Mouse (Mus musculus): ENCODE results near the gene Slc38a7. TPM values are rescaled to one million over a fixed set of nuclear protein-coding genes. Genes with fewer than 3 reads are reported as not detected.
A peak's percentile ranks its signal among the peaks of the same experiment; 100 is the strongest.
"Not testable (repeated sequence)": the region's sequence is repeated elsewhere in the genome, so short reads cannot be mapped to it uniquely, and the experiment has no call there.

Gene Slc38a7
- polyA plus RNA-seq, 1 experiment from 2014 or later: 20.8 TPM

DNA sequence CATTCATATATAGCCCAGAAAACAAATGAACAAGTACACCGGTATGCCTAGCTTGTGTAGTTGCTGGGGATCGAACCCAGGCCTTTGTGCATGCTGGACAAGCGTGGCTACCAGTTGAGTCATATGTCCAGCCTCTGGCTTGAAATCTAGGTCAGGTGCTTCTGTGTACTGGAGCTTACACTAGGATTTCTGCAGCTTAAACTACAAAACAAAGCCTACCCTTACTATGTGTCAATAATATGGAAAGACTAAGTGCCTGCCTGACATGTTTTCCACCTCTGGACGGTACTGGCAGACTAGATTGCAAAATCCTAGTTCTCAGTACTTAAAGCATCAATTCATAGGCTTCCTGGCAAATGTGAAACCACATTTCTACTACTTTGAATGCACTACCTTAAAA lies 26.5 kb upstream of the Slc38a7 start:
- ATAC-seq (ENCODE audit: low FRiP score): no peak
- Histone ChIP-seq H3K9ac (no peak overlapping the region), H3K36me3 (peaks cover 28% of the 10 kb centered on the region), H3K27ac (no peak overlapping the region), H3K4me2 (no peak overlapping the region), H3K4me1 (replicated peaks) (peaks cover 13% of the 10 kb centered on the region), H3K4me3 (no peak overlapping the region), H3K27me3 (no peaks in the 10 kb centered on the region), H3K9me3 (no peaks in the 10 kb centered on the region)
- 91% methylated on average over 4 of the region's 4 CpGs for WGBS

DNA sequence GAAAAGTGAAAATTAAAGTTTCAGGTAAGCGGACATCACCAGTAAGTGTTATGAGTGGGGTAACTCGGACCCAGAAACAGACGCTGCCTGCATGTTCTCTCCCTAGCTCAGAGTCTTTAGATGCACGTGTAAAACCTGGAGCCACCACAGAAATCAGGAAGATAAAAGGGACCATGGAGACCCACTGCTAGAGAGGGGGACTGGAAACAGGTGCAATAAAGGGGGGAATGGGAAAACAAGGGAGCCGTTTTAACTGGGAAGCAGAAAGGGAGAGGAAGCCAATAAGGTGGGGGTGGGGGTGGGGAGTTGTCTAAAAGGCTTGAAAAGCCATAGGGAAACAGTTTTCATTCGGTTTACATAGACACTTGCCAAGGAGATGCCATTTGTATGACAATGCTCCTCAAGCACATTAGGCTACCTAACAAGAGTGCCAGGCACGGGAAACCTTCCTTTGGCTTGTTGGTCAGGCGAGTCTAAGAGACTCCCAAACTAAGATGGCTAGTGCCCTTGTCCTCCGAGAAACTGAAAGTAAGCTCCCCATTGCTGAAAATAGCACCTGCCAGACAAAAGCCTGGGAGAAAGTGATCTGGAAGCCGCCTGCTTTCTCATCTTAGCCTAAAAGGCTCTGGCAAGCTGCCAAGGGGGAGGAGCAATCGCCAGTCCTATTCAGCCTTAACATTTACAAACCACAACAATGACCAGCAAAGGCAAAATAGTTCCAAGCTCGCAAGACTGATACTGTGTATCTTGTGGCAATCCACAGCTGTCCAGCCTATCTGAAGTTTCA lies 25.0 kb upstream of the Slc38a7 start:
- Histone ChIP-seq H3K9me3 (no peaks in the 10 kb centered on the region), H3K4me1 (replicated peaks) (peaks cover 12% of the 10 kb centered on the region), H3K36me3 (peaks cover 43% of the 10 kb centered on the region), H3K27ac (peak overlapping the region; percentile 79), H3K4me3 (peak overlapping the region; percentile 26), H3K9ac (peak overlapping the region; percentile 53; the same call in 1 of the 2 replicates), H3K4me2 (peak overlapping the region; percentile 50), H3K27me3 (no peaks in the 10 kb centered on the region)
- WGBS: 38% methylated on average over 12 of the region's 12 CpGs
- ATAC-seq (ENCODE audit: low FRiP score): peak; percentile 62

GRCm38 (mm10) chr8:95875270-95875669 lies 21.9 kb upstream of the Slc38a7 start:
- Histone ChIP-seq H3K9ac (no peak overlapping the region), H3K36me3 (peaks cover 74% of the 10 kb centered on the region), H3K4me1 (replicated peaks) (peaks cover 12% of the 10 kb centered on the region), H3K9me3 (no peaks in the 10 kb centered on the region), H3K4me2 (no peak overlapping the region), H3K27me3 (no peaks in the 10 kb centered on the region), H3K4me3 (no peak overlapping the region), H3K27ac (no peak overlapping the region)
- 98% methylated on average over 7 of the region's 7 CpGs for WGBS
- ATAC-seq (ENCODE audit: low FRiP score): no peak

GRCm38 (mm10) chr8:95871690-95872089 lies 18.4 kb upstream of the Slc38a7 start:
- Histone ChIP-seq H3K36me3 (peaks cover 98% of the 10 kb centered on the region), H3K4me3 (no peak overlapping the region), H3K27ac (no peak overlapping the region), H3K4me1 (replicated peaks) (no peaks in the 10 kb centered on the region), H3K4me2 (no peak overlapping the region), H3K9me3 (no peaks in the 10 kb centered on the region), H3K27me3 (no peaks in the 10 kb centered on the region), H3K9ac (no peak overlapping the region)
- no peak for ATAC-seq (ENCODE audit: low FRiP score)
- WGBS: 92% methylated on average over 16 of the region's 16 CpGs

- H3K9me3 ChIP-seq; H3K4me3 ChIP-seq; H3K27me3 ChIP-seq; H3K27ac ChIP-seq; H3K4me2 ChIP-seq; H3K9ac ChIP-seq; H3K4me1 ChIP-seq (replicated peaks); ATAC-seq (ENCODE audit: low FRiP score): not testable (repeated sequence)
- 96% methylated on average over 18 of the region's 18 CpGs for WGBS
- peaks cover 67% of the 10 kb centered on the region for H3K36me3 ChIP-seq
These were observed 11.5 kb upstream of the Slc38a7 start for GRCm38 (mm10) chr8:95864851-95865250.

GRCm38 (mm10) chr8:95863761-95864440 lies 10.6 kb upstream of the Slc38a7 start:
- H3K27me3 ChIP-seq; H3K9me3 ChIP-seq; H3K4me2 ChIP-seq; H3K9ac ChIP-seq; H3K4me3 ChIP-seq; H3K4me1 ChIP-seq (replicated peaks): not testable (repeated sequence)
- H3K27ac ChIP-seq: peak overlapping the region; percentile 8; the same call in 1 of the 2 replicates
- peak; percentile 43; the same call in 1 of the 2 replicates for ATAC-seq (ENCODE audit: low FRiP score)
- 78% methylated on average over 10 of the region's 11 CpGs for WGBS
- peaks cover 57% of the 10 kb centered on the region for H3K36me3 ChIP-seq

DNA sequence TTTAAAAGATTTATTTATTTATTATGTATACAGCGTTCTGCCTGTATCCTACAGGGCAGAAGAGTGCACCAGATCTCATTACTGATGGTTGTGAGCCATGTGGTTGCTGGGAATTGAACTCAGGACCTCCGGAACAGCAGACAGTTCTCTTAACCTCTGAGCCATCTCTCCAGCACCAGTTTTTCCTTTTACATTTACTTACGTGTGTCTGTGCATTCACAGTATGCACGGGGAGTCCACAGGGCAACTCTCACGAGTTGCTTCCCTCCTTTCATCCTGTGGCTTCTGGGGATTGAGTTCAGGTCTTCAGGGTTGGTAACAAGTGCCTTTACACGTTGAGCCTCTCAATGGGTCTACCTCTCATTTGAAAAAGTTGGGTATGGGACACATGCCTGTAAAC lies 835 bp upstream of the Slc38a7 start:
- ATAC-seq (ENCODE audit: low FRiP score): no peak
- H3K9ac ChIP-seq: no peak overlapping the region
- H3K9me3 ChIP-seq: no peaks in the 10 kb centered on the region
- peaks cover 10% of the 10 kb centered on the region for H3K4me1 ChIP-seq (replicated peaks)
- H3K36me3 ChIP-seq: no peaks in the 10 kb centered on the region
- no peaks in the 10 kb centered on the region for H3K27me3 ChIP-seq
- H3K4me2 ChIP-seq: no peak overlapping the region
- H3K27ac ChIP-seq: no peak overlapping the region
- 90% methylated on average over 6 of the region's 6 CpGs for WGBS
- no peak overlapping the region for H3K4me3 ChIP-seq

DNA sequence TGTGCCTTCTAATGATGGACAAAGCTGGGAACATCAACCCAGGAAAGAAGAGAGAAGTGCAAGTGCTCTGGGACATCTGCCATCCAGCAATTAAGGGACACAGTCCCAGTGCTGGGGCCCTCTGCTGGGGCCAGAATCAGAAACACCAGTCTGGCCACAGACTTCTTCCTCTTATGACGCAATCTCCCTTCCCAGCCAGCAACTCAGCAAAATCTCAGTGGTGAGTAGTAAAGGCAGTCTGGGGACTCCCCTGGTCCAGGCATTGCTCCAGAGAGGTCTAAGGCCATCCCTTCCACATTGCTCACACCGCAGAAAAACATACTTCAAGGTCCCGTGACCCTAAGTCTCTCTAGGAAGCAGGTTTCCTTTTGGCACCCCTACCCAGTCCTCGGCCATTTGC lies 1.0 kb downstream of the Slc38a7 start:
- H3K36me3 ChIP-seq: peaks cover 10% of the 10 kb centered on the region
- no peaks in the 10 kb centered on the region for H3K9me3 ChIP-seq
- H3K4me1 ChIP-seq (replicated peaks): peaks cover 10% of the 10 kb centered on the region
- no peak overlapping the region for H3K27ac ChIP-seq
- H3K4me3 ChIP-seq: peak overlapping the region; percentile 74
- peak overlapping the region; percentile 78 for H3K9ac ChIP-seq
- WGBS: 77% methylated on average over 4 of the region's 4 CpGs
- H3K27me3 ChIP-seq: no peaks in the 10 kb centered on the region
- no peak for ATAC-seq (ENCODE audit: low FRiP score)
- peak overlapping the region; percentile 81 for H3K4me2 ChIP-seq

- Histone ChIP-seq H3K4me1 (replicated peaks) (peaks cover 10% of the 10 kb centered on the region), H3K4me2 (no peak overlapping the region), H3K36me3 (peaks cover 22% of the 10 kb centered on the region), H3K27me3 (no peaks in the 10 kb centered on the region), H3K27ac (no peak overlapping the region), H3K9me3 (no peaks in the 10 kb centered on the region), H3K4me3 (no peak overlapping the region), H3K9ac (no peak overlapping the region)
- WGBS: 96% methylated on average over 2 of the region's 2 CpGs
- ATAC-seq (ENCODE audit: low FRiP score): no peak
These were observed 3.0 kb downstream of the Slc38a7 start for GRCm38 (mm10) chr8:95850326-95850725.

DNA sequence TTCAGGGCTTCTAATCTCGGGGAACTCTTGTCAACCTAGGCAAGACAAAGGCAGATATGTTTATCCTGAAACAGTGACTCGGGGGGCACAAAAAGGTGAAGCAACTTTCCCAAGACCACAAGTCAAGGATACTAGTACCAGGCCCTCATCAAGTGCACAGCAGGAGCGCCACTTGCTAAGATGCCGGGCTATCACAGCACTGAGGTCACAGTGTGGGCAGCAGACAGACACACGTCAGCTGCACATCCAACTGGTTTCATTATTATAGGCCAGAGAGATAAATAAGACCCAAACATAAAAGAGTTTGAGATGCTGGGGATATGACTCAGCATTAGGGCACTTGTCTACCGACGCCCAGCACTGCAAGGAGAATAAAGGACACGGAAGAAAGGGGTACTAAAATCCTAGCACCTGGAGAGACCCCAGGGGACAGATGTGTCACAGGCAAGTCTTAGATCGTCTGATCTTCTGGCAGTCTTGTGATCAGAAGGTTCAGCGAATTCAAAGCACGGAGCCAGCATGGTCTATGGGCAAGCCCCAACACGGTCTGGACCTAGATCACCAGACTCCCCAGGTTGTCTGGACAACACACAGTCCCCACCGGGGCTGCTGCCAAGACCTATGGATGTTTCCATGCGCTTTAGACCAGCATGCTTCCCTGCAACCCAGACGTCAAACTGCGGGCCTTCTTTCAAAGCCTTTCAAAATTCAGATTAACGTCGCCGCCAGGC lies 4.4 kb downstream of the Slc38a7 start:
- H3K4me2 ChIP-seq: no peak overlapping the region
- H3K27me3 ChIP-seq: no peaks in the 10 kb centered on the region
- no peak for ATAC-seq (ENCODE audit: low FRiP score)
- H3K9ac ChIP-seq: no peak overlapping the region
- no peak overlapping the region for H3K4me3 ChIP-seq
- H3K9me3 ChIP-seq: no peaks in the 10 kb centered on the region
- H3K4me1 ChIP-seq (replicated peaks): peaks cover 10% of the 10 kb centered on the region
- WGBS: 93% methylated on average over 19 of the region's 19 CpGs
- peaks cover 36% of the 10 kb centered on the region for H3K36me3 ChIP-seq
- no peak overlapping the region for H3K27ac ChIP-seq

DNA sequence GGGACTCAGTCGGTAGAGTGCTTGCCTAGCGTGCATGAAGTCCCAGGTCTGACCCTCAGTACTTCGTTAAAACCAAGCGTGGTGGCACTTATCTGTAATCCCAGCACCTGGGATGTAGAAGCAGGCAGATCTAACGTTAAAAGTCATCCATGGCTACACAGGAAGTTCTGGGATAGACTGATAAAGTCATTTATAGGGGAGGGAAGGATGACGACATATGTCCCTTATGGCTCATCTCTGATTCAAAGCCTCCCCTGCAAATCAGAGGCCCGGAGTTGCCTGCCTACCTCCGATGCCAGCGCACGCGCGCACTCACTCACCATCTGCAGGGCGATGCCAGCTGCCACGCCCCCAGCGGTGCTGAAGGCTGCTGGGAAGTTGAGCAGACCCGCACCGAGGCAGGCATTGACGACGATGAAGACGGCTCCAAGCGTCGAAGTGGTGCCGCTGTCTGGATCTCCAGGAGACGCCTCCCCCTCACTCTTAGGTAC lies 5.2 kb downstream of the Slc38a7 start:
- Histone ChIP-seq H3K4me1 (replicated peaks) (peaks cover 10% of the 10 kb centered on the region), H3K4me2 (no peak overlapping the region), H3K4me3 (no peak overlapping the region), H3K9ac (no peak overlapping the region), H3K36me3 (peaks cover 44% of the 10 kb centered on the region), H3K9me3 (no peaks in the 10 kb centered on the region), H3K27me3 (no peaks in the 10 kb centered on the region), H3K27ac (no peak overlapping the region)
- WGBS: 87% methylated on average over 24 of the region's 24 CpGs
- ATAC-seq (ENCODE audit: low FRiP score): no peak

DNA sequence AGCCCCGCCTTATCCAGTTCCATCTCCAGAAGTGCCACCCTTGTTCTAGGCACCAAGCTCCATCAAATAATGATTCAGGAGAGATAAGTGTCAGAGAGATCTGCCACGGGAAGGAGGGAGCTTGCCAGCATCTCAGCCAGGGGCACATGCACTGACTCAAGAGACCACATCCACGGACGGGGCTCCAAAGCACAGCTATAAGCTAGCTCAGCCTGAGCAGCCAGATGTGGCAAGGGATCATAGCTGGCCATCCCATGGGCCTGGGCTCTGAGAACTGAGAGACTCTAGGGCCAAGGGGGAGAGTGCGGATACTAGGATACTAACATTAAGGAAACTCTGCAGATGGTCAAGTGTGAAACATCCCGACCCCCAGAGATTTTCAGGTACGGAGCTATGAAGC lies 8.3 kb downstream of the Slc38a7 start:
- Histone ChIP-seq H3K36me3 (peaks cover 74% of the 10 kb centered on the region), H3K9ac (no peak overlapping the region), H3K9me3 (no peaks in the 10 kb centered on the region), H3K27me3 (no peaks in the 10 kb centered on the region), H3K4me3 (no peak overlapping the region), H3K4me1 (replicated peaks) (no peaks in the 10 kb centered on the region), H3K27ac (no peak overlapping the region), H3K4me2 (no peak overlapping the region)
- no peak for ATAC-seq (ENCODE audit: low FRiP score)
- WGBS: 84% methylated on average over 7 of the region's 7 CpGs
